Mouse (Mus musculus): ENCODE measurements around the gene Eif1ax. TPM values are rescaled to one million over a fixed set of nuclear protein-coding genes. Genes with fewer than 3 reads are reported as not detected.

Eif1ax gene
- 354 and 495 TPM in 2 replicates for polyA plus RNA-seq (2012; ENCODE audit: insufficient read depth, low replicate concordance)

GRCm38 (mm10) chrX:159371831-159372752 lies at the start of gene Eif1ax:
TSS of gene Eif1ax (plus strand) at chrX:159372178.
- peaks cover 17% of the 10 kb centered on the region for H3K36me3 ChIP-seq (replicated peaks; ENCODE audit: low read length)
- peaks cover 4% of the 10 kb centered on the region for H3K27me3 ChIP-seq (replicated peaks)
- peaks cover 22% of the 10 kb centered on the region; the same call in 1 of the 2 replicates for H3K4me1 ChIP-seq
- TF ChIP-seq FLI1 (IDR thresholded peaks at IDR 0.05; ENCODE audit: low read length), result no peak
- TF ChIP-seq GATA1 (IDR thresholded peaks at IDR 0.05; ENCODE audit: borderline replicate concordance, low read length), result no peak
- peak within 1 kb of the TSS; percentile 98 for H3K4me3 ChIP-seq (replicated peaks)
- H3K9me3 ChIP-seq, result 0 out of 2 replicates have a peak, but pooled peaks cover 4% of the 10 kb centered on the region

- no peak for TF ChIP-seq GATA1 (IDR thresholded peaks at IDR 0.05; ENCODE audit: borderline replicate concordance, low read length)
- TF ChIP-seq FLI1 (IDR thresholded peaks at IDR 0.05; ENCODE audit: low read length), result no peak
- peaks cover 3% of the 10 kb centered on the region; the same call in 1 of the 2 replicates for H3K4me1 ChIP-seq
- H3K27me3 ChIP-seq (replicated peaks), result peaks cover 1% of the 10 kb centered on the region
- H3K4me3 ChIP-seq (replicated peaks), result no peak overlapping the region
- peaks cover 50% of the 10 kb centered on the region for H3K36me3 ChIP-seq (replicated peaks; ENCODE audit: low read length)
- no peaks in the 10 kb centered on the region for H3K9me3 ChIP-seq
Measured at GRCm38 (mm10) chrX:159364506-159364905, 7.5 kb upstream of the Eif1ax start.

GRCm38 (mm10) chrX:159372753-159373144 lies 771 bp downstream of the Eif1ax start:
- Histone ChIP-seq H3K36me3 (replicated peaks; ENCODE audit: low read length) (peaks cover 23% of the 10 kb centered on the region), H3K9me3 (0 out of 2 replicates have a peak, but pooled peaks cover 4% of the 10 kb centered on the region), H3K4me1 (peaks cover 22% of the 10 kb centered on the region; the same call in 1 of the 2 replicates), H3K27me3 (replicated peaks) (peaks cover 4% of the 10 kb centered on the region), H3K4me3 (replicated peaks) (peak overlapping the region; percentile 98)
- TF ChIP-seq GATA1 (IDR thresholded peaks at IDR 0.05; ENCODE audit: borderline replicate concordance, low read length), result no peak
- TF ChIP-seq FLI1 (IDR thresholded peaks at IDR 0.05; ENCODE audit: low read length), result no peak

- no peak overlapping the region for H3K4me3 ChIP-seq (replicated peaks)
- TF ChIP-seq GATA1 (IDR thresholded peaks at IDR 0.05; ENCODE audit: borderline replicate concordance, low read length), result no peak
- TF ChIP-seq FLI1 (IDR thresholded peaks at IDR 0.05; ENCODE audit: low read length), result no peak
- no peaks in the 10 kb centered on the region for H3K27me3 ChIP-seq (replicated peaks)
- H3K9me3 ChIP-seq, result no peaks in the 10 kb centered on the region
- no peaks in the 10 kb centered on the region for H3K4me1 ChIP-seq
- peaks cover 64% of the 10 kb centered on the region for H3K36me3 ChIP-seq (replicated peaks; ENCODE audit: low read length)
Measured at GRCm38 (mm10) chrX:159387105-159387504, 15.1 kb downstream of the Eif1ax start.

- peaks cover 50% of the 10 kb centered on the region for H3K36me3 ChIP-seq (replicated peaks; ENCODE audit: low read length)
- TF ChIP-seq FLI1 (IDR thresholded peaks at IDR 0.05; ENCODE audit: low read length), result no peak
- TF ChIP-seq GATA1 (IDR thresholded peaks at IDR 0.05; ENCODE audit: borderline replicate concordance, low read length), result no peak
- no peaks in the 10 kb centered on the region for H3K9me3 ChIP-seq
- H3K4me3 ChIP-seq (replicated peaks), result no peak overlapping the region
- no peaks in the 10 kb centered on the region for H3K27me3 ChIP-seq (replicated peaks)
- no peaks in the 10 kb centered on the region for H3K4me1 ChIP-seq
Measured at GRCm38 (mm10) chrX:159388953-159389352, 17.0 kb downstream of the Eif1ax start.

GRCm38 (mm10) chrX:159390347-159390962 lies 18.5 kb downstream of the Eif1ax start:
- no peaks in the 10 kb centered on the region for H3K9me3 ChIP-seq
- no peaks in the 10 kb centered on the region for H3K27me3 ChIP-seq (replicated peaks)
- H3K36me3 ChIP-seq (replicated peaks; ENCODE audit: low read length), result peaks cover 38% of the 10 kb centered on the region
- no peak for TF ChIP-seq FLI1 (IDR thresholded peaks at IDR 0.05; ENCODE audit: low read length)
- TF ChIP-seq GATA1 (IDR thresholded peaks at IDR 0.05; ENCODE audit: borderline replicate concordance, low read length), result no peak
- no peak overlapping the region for H3K4me3 ChIP-seq (replicated peaks)
- H3K4me1 ChIP-seq, result no peaks in the 10 kb centered on the region

- no peaks in the 10 kb centered on the region for H3K9me3 ChIP-seq
- no peak overlapping the region for H3K4me3 ChIP-seq (replicated peaks)
- H3K4me1 ChIP-seq, result no peaks in the 10 kb centered on the region
- no peak for TF ChIP-seq FLI1 (IDR thresholded peaks at IDR 0.05; ENCODE audit: low read length)
- no peak for TF ChIP-seq GATA1 (IDR thresholded peaks at IDR 0.05; ENCODE audit: borderline replicate concordance, low read length)
- no peaks in the 10 kb centered on the region for H3K27me3 ChIP-seq (replicated peaks)
- peaks cover 30% of the 10 kb centered on the region for H3K36me3 ChIP-seq (replicated peaks; ENCODE audit: low read length)
Measured at GRCm38 (mm10) chrX:159391239-159391638, 19.3 kb downstream of the Eif1ax start.

GRCm38 (mm10) chrX:159409253-159409652 lies 37.3 kb downstream of the Eif1ax start:
- peaks cover 14% of the 10 kb centered on the region for H3K27me3 ChIP-seq (replicated peaks)
- peaks cover 3% of the 10 kb centered on the region; the same call in 1 of the 2 replicates for H3K4me1 ChIP-seq
- TF ChIP-seq GATA1 (IDR thresholded peaks at IDR 0.05; ENCODE audit: borderline replicate concordance, low read length) (no peak), FLI1 (IDR thresholded peaks at IDR 0.05; ENCODE audit: low read length) (no peak)
- H3K36me3 ChIP-seq (replicated peaks; ENCODE audit: low read length), result no peaks in the 10 kb centered on the region
- peaks cover 3% of the 10 kb centered on the region for H3K9me3 ChIP-seq
- H3K4me3 ChIP-seq (replicated peaks), result no peak overlapping the region

GRCm38 (mm10) chrX:159414130-159414828 lies 42.3 kb downstream of the Eif1ax start, which contains the start of gene Map7d2:
TSS of gene Map7d2 (plus strand) at chrX:159414572.
- Histone ChIP-seq H3K27me3 (replicated peaks) (peaks cover 45% of the 10 kb centered on the region), H3K4me1 (peaks cover 15% of the 10 kb centered on the region), H3K4me3 (replicated peaks) (peak within 1 kb of the TSS; percentile 89), H3K36me3 (replicated peaks; ENCODE audit: low read length) (no peaks in the 10 kb centered on the region), H3K9me3 (peaks cover 12% of the 10 kb centered on the region)
- no peak for TF ChIP-seq GATA1 (IDR thresholded peaks at IDR 0.05; ENCODE audit: borderline replicate concordance, low read length)
- no peak for TF ChIP-seq FLI1 (IDR thresholded peaks at IDR 0.05; ENCODE audit: low read length)
